28 mouse cellular contexts compared by ENCODE assay signal in the genomic region with DNA sequence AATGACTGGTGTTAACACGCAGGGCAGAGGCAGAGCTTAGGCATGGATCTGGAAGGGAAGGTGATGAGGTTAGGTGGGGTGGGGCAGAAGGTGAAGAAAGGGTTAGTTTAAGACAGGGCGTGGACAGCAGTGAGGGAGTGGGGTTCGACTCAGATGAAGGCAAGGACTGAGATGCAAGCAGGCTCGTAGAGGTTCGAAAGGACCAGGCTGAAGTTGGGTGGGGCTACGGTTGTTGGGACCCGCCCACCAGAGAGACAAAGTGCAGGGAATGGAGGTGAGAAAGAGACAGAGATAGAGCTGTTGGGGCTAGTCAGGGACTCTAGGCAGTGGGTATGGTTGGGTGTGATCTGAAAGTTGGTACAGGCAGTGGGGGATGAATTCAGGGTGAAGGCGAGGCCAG. TPM values are rescaled to one million over a fixed set of nuclear protein-coding genes. Genes with fewer than 3 reads are reported as not detected.
DNase-seq lines count a peak whose midpoint lies in the region; ATAC-seq and TF ChIP-seq lines count a peak whose summit lies in the region.
"Had no signal": no experiment of that assay in that cellular context is flagged by ENCODE, and none has a peak within 500 bp of the region (broad histone marks: within the 10 kb centered on the region; RNA-seq: fewer than 3 reads in every experiment).

No protein-coding gene starts in this region.

- no peak overlapping the region for H3K9ac ChIP-seq in hindbrain, embryonic 13.5 days
- H3K9ac ChIP-seq in limb, embryonic 12.5 days (replicated peaks), result 0 out of 2 replicates have a peak overlapping the region, but pooled peaks have one; percentile 18
- H3K9ac ChIP-seq: embryonic facial prominence, embryonic 12.5 days; embryonic facial prominence, embryonic 15.5 days; forebrain, postnatal 0 days; heart, embryonic 12.5 days; heart, embryonic 15.5 days; hindbrain, embryonic 15.5 days had no signal

- no peaks in the 10 kb centered on the region for H3K9me3 ChIP-seq in hindbrain, embryonic 10.5 days
- H3K9me3 ChIP-seq in hindbrain, embryonic 13.5 days, result no peaks in the 10 kb centered on the region
- no peaks in the 10 kb centered on the region for H3K9me3 ChIP-seq in limb, embryonic 12.5 days
- H3K9me3 ChIP-seq in limb, embryonic 10.5 days (replicated peaks), result no peaks in the 10 kb centered on the region
- no peaks in the 10 kb centered on the region for H3K9me3 ChIP-seq in G1E (replicated peaks)
- H3K9me3 ChIP-seq: embryonic facial prominence, embryonic 12.5 days; embryonic facial prominence, embryonic 15.5 days; heart, embryonic 12.5 days; heart, embryonic 15.5 days; hindbrain, embryonic 15.5 days had no signal

- no peak overlapping the region for H3K4me2 ChIP-seq in hindbrain, embryonic 13.5 days
- no peak overlapping the region for H3K4me2 ChIP-seq in limb, embryonic 12.5 days
- H3K4me2 ChIP-seq: embryonic facial prominence, embryonic 12.5 days; embryonic facial prominence, embryonic 15.5 days; heart, embryonic 12.5 days; heart, embryonic 15.5 days; hindbrain, embryonic 15.5 days had no signal

- no peak for TF ChIP-seq CTCF in G1E (IDR thresholded peaks at IDR 0.05; ENCODE audit: low read depth, low read length)

- no peaks in the 10 kb centered on the region for H3K27me3 ChIP-seq in hindbrain, embryonic 10.5 days (ENCODE audit: insufficient read depth, poor library complexity, severe bottlenecking)
- no peaks in the 10 kb centered on the region for H3K27me3 ChIP-seq in hindbrain, embryonic 13.5 days
- H3K27me3 ChIP-seq in limb, embryonic 12.5 days, result no peaks in the 10 kb centered on the region
- no peaks in the 10 kb centered on the region for H3K27me3 ChIP-seq in limb, embryonic 10.5 days (ENCODE audit: low read depth, poor library complexity, severe bottlenecking)
- peaks cover 53% of the 10 kb centered on the region for H3K27me3 ChIP-seq in G1E (ENCODE audit: insufficient read depth, low read length)
- H3K27me3 ChIP-seq: embryonic facial prominence, embryonic 12.5 days; embryonic facial prominence, embryonic 15.5 days; heart, embryonic 12.5 days; heart, embryonic 15.5 days; hindbrain, embryonic 15.5 days; Patski had no signal

- ATAC-seq in hindbrain, embryonic 13.5 days (ENCODE audit: low FRiP score), result no peak
- ATAC-seq in limb, embryonic 12.5 days (ENCODE audit: insufficient number of reproducible peaks, insufficient read depth, low FRiP score, low TSS enrichment, low read depth), result no peak
- ATAC-seq in G1E (ENCODE audit: extremely low read depth, insufficient number of reproducible peaks, low FRiP score, poor library complexity, severe bottlenecking), result no peak
- ATAC-seq: activated CD4-positive, CD25-positive, alpha-beta regulatory T cell, adult 4 months; CD4-positive, CD25-positive, alpha-beta regulatory T cell, adult 4 months; forebrain, embryonic 14.5 days; forebrain, postnatal 0 days; Patski had no signal

- H3K4me1 ChIP-seq in hindbrain, embryonic 10.5 days (replicated peaks), result peaks cover 5% of the 10 kb centered on the region; the same call in 1 of the 2 replicates
- peaks cover 3% of the 10 kb centered on the region for H3K4me1 ChIP-seq in hindbrain, embryonic 13.5 days (replicated peaks)
- no peaks in the 10 kb centered on the region for H3K4me1 ChIP-seq in limb, embryonic 12.5 days (replicated peaks)
- H3K4me1 ChIP-seq in limb, embryonic 10.5 days, result no peaks in the 10 kb centered on the region
- H3K4me1 ChIP-seq in G1E (ENCODE audit: insufficient read depth, low read depth, low read length), result peaks cover 64% of the 10 kb centered on the region
- H3K4me1 ChIP-seq: embryonic facial prominence, embryonic 12.5 days; heart, embryonic 12.5 days; heart, embryonic 15.5 days had no signal

- no peak overlapping the region for H3K4me3 ChIP-seq in hindbrain, embryonic 10.5 days
- H3K4me3 ChIP-seq in hindbrain, embryonic 13.5 days, result no peak overlapping the region
- no peak overlapping the region for H3K4me3 ChIP-seq in limb, embryonic 12.5 days (replicated peaks)
- H3K4me3 ChIP-seq in limb, embryonic 10.5 days, result no peak overlapping the region
- H3K4me3 ChIP-seq in G1E (ENCODE audit: low read depth, low read length), result peak overlapping the region; percentile 40; the same call in 1 of the 2 replicates
- H3K4me3 ChIP-seq: embryonic facial prominence, embryonic 12.5 days; embryonic facial prominence, embryonic 15.5 days; heart, embryonic 12.5 days; heart, embryonic 15.5 days; hindbrain, embryonic 15.5 days had no signal

- peak overlapping the region; percentile 17; the same call in 1 of the 2 replicates for H3K27ac ChIP-seq in hindbrain, embryonic 10.5 days
- no peak overlapping the region for H3K27ac ChIP-seq in hindbrain, embryonic 13.5 days
- H3K27ac ChIP-seq in limb, embryonic 12.5 days, result no peak overlapping the region
- no peak overlapping the region for H3K27ac ChIP-seq in limb, embryonic 10.5 days
- H3K27ac ChIP-seq: embryonic facial prominence, embryonic 12.5 days; embryonic facial prominence, embryonic 15.5 days; heart, embryonic 15.5 days; hindbrain, embryonic 15.5 days had no signal

- WGBS in hindbrain, embryonic 10.5 days, result 83% methylated on average over 8 of the region's 8 CpGs
- WGBS in hindbrain, embryonic 13.5 days, result 85% methylated on average over 8 of the region's 8 CpGs
- WGBS in limb, embryonic 12.5 days, result 67% methylated on average over 8 of the region's 8 CpGs
- 71% methylated on average over 8 of the region's 8 CpGs for WGBS in limb, embryonic 10.5 days

- peaks cover 77% of the 10 kb centered on the region for H3K36me3 ChIP-seq in hindbrain, embryonic 10.5 days
- peaks cover 85% of the 10 kb centered on the region for H3K36me3 ChIP-seq in hindbrain, embryonic 13.5 days
- H3K36me3 ChIP-seq in limb, embryonic 12.5 days, result peaks cover 74% of the 10 kb centered on the region
- peaks cover 59% of the 10 kb centered on the region for H3K36me3 ChIP-seq in limb, embryonic 10.5 days
- H3K36me3 ChIP-seq in G1E (replicated peaks), result no peaks in the 10 kb centered on the region
- H3K36me3 ChIP-seq: heart, embryonic 15.5 days had no signal

- DNase-seq in hindbrain, embryonic 10.5 days (ENCODE audit: low spot score), result no peak
- DNase-seq in limb, embryonic 10.5 days (ENCODE audit: low spot score), result no peak
- DNase-seq in G1E (ENCODE audit: low spot score), result no peak
- DNase-seq in ZHBTc4 (ENCODE audit: low read depth, low spot score), result peak; percentile 64
- DNase-seq in retina, postnatal 1 day, result no peak
- DNase-seq: adrenal gland, postnatal 36 days; cerebellum, adult 18-20 months; cerebellum, adult 9-10 months; cerebellum, postnatal 14 days; forebrain, postnatal 0 days; gastrocnemius, postnatal 25 days; heart, adult 18-20 months; heart, postnatal 10 days; heart, postnatal 36 days; kidney, adult 18-20 months had no signal

RNA-seq across cellular contexts. Expression of a gene that starts 12.3 kb away (rescaled TPM):
- 22.4 and 26.8 TPM in 2 replicates for polyA plus RNA-seq in hindbrain, embryonic 10.5 days (2016; fragmentation: Nextera tagmentation; extraction: Ambion mirVana)
- 52.2 and 56.3 TPM in 2 replicates for polyA plus RNA-seq in hindbrain, embryonic 13.5 days (2015; fragmentation: Nextera tagmentation; extraction: Ambion mirVana)
- 27.8 and 29.9 TPM in 2 replicates for polyA plus RNA-seq in limb, embryonic 12.5 days (2016; fragmentation: Nextera tagmentation; extraction: Ambion mirVana)
- 11.4 and 18.8 TPM in 2 replicates for polyA plus RNA-seq in limb, embryonic 10.5 days (2016; fragmentation: Nextera tagmentation; extraction: Ambion mirVana)
- total RNA-seq in G1E (2014; fragmentation: Nextera tagmentation) (0.53 and 2.4 TPM in 2 replicates), G1E (2017) (0.11 and 0.23 TPM in 2 replicates)
- 0.28 and 0.33 TPM in 2 replicates for polyA plus RNA-seq in G1E (2012)

RNA-seq across cellular contexts. Expression of a gene that starts 19.3 kb away (rescaled TPM):
- 0.08 TPM in 1 of 2 replicates, not detected in the other for polyA plus RNA-seq in hindbrain, embryonic 10.5 days (2016; fragmentation: Nextera tagmentation; extraction: Ambion mirVana)
- 0.17 TPM in 1 of 2 replicates, not detected in the other for polyA plus RNA-seq in hindbrain, embryonic 13.5 days (2015; fragmentation: Nextera tagmentation; extraction: Ambion mirVana)
- polyA plus RNA-seq in limb, embryonic 12.5 days (2016; fragmentation: Nextera tagmentation; extraction: Ambion mirVana), result 0.11 TPM in 1 of 2 replicates, not detected in the other
- polyA plus RNA-seq in limb, embryonic 10.5 days (2016; fragmentation: Nextera tagmentation; extraction: Ambion mirVana), result 0.14 and 0.18 TPM in 2 replicates
- total RNA-seq in G1E (2014; fragmentation: Nextera tagmentation), result not detected in 2 replicates
- total RNA-seq in G1E (2017), result not detected in 2 replicates
- polyA plus RNA-seq in G1E (2012), result 0.29 and 0.44 TPM in 2 replicates
- total RNA-seq: adrenal gland, postnatal 36 days; forebrain, postnatal 0 days; gastrocnemius, adult 8-10 months; gastrocnemius, postnatal 25 days; heart, adult 18-20 months; heart, postnatal 10 days; heart, postnatal 36 days had no signal
- polyA plus RNA-seq: activated CD4-positive, CD25-positive, alpha-beta regulatory T cell, adult 4 months; CD4-positive, CD25-positive, alpha-beta regulatory T cell, adult 4 months; forebrain, embryonic 14.5 days; heart, embryonic 12.5 days; intestine, embryonic 14.5 days had no signal

RNA-seq across cellular contexts. Expression of a gene that starts 24.0 kb away (rescaled TPM):
- 843 and 861 TPM in 2 replicates for polyA plus RNA-seq in hindbrain, embryonic 10.5 days (2016; fragmentation: Nextera tagmentation; extraction: Ambion mirVana)
- 681 and 687 TPM in 2 replicates for polyA plus RNA-seq in hindbrain, embryonic 13.5 days (2015; fragmentation: Nextera tagmentation; extraction: Ambion mirVana)
- 704 and 706 TPM in 2 replicates for polyA plus RNA-seq in limb, embryonic 12.5 days (2016; fragmentation: Nextera tagmentation; extraction: Ambion mirVana)
- polyA plus RNA-seq in limb, embryonic 10.5 days (2016; fragmentation: Nextera tagmentation; extraction: Ambion mirVana), result 979 and 1,027 TPM in 2 replicates
- total RNA-seq in G1E (2014; fragmentation: Nextera tagmentation) (165 and 169 TPM in 2 replicates), G1E (2017) (97.2 and 113 TPM in 2 replicates)
- polyA plus RNA-seq in G1E (2012), result 89.5 and 105 TPM in 2 replicates

RNA-seq across cellular contexts. Expression of a gene that starts 33.0 kb away (rescaled TPM):
- polyA plus RNA-seq in hindbrain, embryonic 10.5 days (2016; fragmentation: Nextera tagmentation; extraction: Ambion mirVana), result 80.7 and 93.1 TPM in 2 replicates
- 105 and 108 TPM in 2 replicates for polyA plus RNA-seq in hindbrain, embryonic 13.5 days (2015; fragmentation: Nextera tagmentation; extraction: Ambion mirVana)
- polyA plus RNA-seq in limb, embryonic 12.5 days (2016; fragmentation: Nextera tagmentation; extraction: Ambion mirVana), result 74.2 and 77.6 TPM in 2 replicates
- 78.7 and 85.3 TPM in 2 replicates for polyA plus RNA-seq in limb, embryonic 10.5 days (2016; fragmentation: Nextera tagmentation; extraction: Ambion mirVana)
- total RNA-seq in G1E (2014; fragmentation: Nextera tagmentation), result 68.8 and 98.0 TPM in 2 replicates
- total RNA-seq in G1E (2017), result 19.8 and 30.8 TPM in 2 replicates
- polyA plus RNA-seq in G1E (2012), result 92.1 and 98.8 TPM in 2 replicates

RNA-seq across cellular contexts. Expression of a gene that starts 35.1 kb away (rescaled TPM):
- polyA plus RNA-seq in hindbrain, embryonic 10.5 days (2016; fragmentation: Nextera tagmentation; extraction: Ambion mirVana), result 76.7 and 78.1 TPM in 2 replicates
- 66.7 and 68.3 TPM in 2 replicates for polyA plus RNA-seq in hindbrain, embryonic 13.5 days (2015; fragmentation: Nextera tagmentation; extraction: Ambion mirVana)
- 90.9 and 97.2 TPM in 2 replicates for polyA plus RNA-seq in limb, embryonic 12.5 days (2016; fragmentation: Nextera tagmentation; extraction: Ambion mirVana)
- polyA plus RNA-seq in limb, embryonic 10.5 days (2016; fragmentation: Nextera tagmentation; extraction: Ambion mirVana), result 74.7 and 75.0 TPM in 2 replicates
- total RNA-seq in G1E (2014; fragmentation: Nextera tagmentation), result 129 and 135 TPM in 2 replicates
- 107 and 135 TPM in 2 replicates for total RNA-seq in G1E (2017)
- polyA plus RNA-seq in G1E (2012), result 65.6 and 87.1 TPM in 2 replicates
